ENCODE assay signal across 15 mouse cellular contexts in genomic region chr9:118700889-118701288, GRCm38 (mm10).
A peak's percentile ranks its signal among the peaks of the same experiment; 100 is the strongest.
DNase-seq lines count a peak whose midpoint lies in the region; ATAC-seq and TF ChIP-seq lines count a peak whose summit lies in the region.
"Had no signal": no experiment of that assay in that cellular context is flagged by ENCODE, and none has a peak within 500 bp of the region (broad histone marks: within the 10 kb centered on the region; RNA-seq: fewer than 3 reads in every experiment).

No protein-coding gene starts in this region.

- ATAC-seq in heart, embryonic 14.5 days (ENCODE audit: insufficient number of reproducible peaks, insufficient read depth, low FRiP score, low read depth) = peak; percentile 44; the same call in 1 of the 2 replicates
- peak; percentile 20; the same call in 1 of the 2 replicates for ATAC-seq in liver, embryonic 11.5 days (replicated peaks; ENCODE audit: low FRiP score)
- no peak for ATAC-seq in liver, postnatal 0 days
- peak; percentile 35; the same call in 1 of the 2 replicates for ATAC-seq in embryonic facial prominence, embryonic 11.5 days (replicated peaks; ENCODE audit: insufficient number of reproducible peaks, low FRiP score, low TSS enrichment, low read depth)
- ATAC-seq: forebrain, postnatal 0 days had no signal

- no peak overlapping the region for H3ac ChIP-seq in myocyte (ENCODE audit: control insufficient read depth, insufficient read length)

- no peak overlapping the region for H3K9ac ChIP-seq in heart, embryonic 14.5 days (ENCODE audit: low read length)
- H3K9ac ChIP-seq in liver, embryonic 11.5 days (ENCODE audit: low read depth, low read length) = no peak overlapping the region
- H3K9ac ChIP-seq in liver, postnatal 0 days (replicated peaks) = no peak overlapping the region
- H3K9ac ChIP-seq in embryonic facial prominence, embryonic 11.5 days (replicated peaks; ENCODE audit: low read length) = no peak overlapping the region
- H3K9ac ChIP-seq: embryonic facial prominence, embryonic 15.5 days; forebrain, postnatal 0 days; limb, embryonic 15.5 days had no signal

- WGBS in heart, embryonic 14.5 days = 10% methylated on average over 12 of the region's 12 CpGs
- WGBS in liver, embryonic 11.5 days = 36% methylated on average over 12 of the region's 12 CpGs
- WGBS in liver, postnatal 0 days (ENCODE audit: insufficient replicate concordance) = 47% methylated on average over 12 of the region's 12 CpGs
- 33% methylated on average over 12 of the region's 12 CpGs for WGBS in embryonic facial prominence, embryonic 11.5 days

- H3K4me3 ChIP-seq in heart, embryonic 14.5 days (ENCODE audit: control insufficient read depth in 1 of 2, insufficient read depth in 1 of 2, low read depth in 1 of 2, low read length in 2 of 2) = no peak overlapping the region
- no peak overlapping the region for H3K4me3 ChIP-seq in liver, embryonic 11.5 days (ENCODE audit: low read depth, low read length)
- no peak overlapping the region for H3K4me3 ChIP-seq in liver, postnatal 0 days (ENCODE audit: low read depth, low read length)
- H3K4me3 ChIP-seq in embryonic facial prominence, embryonic 11.5 days (ENCODE audit: low read depth, low read length) = no peak overlapping the region
- H3K4me3 ChIP-seq in myocyte = no peak overlapping the region
- H3K4me3 ChIP-seq: embryonic facial prominence, embryonic 15.5 days; layer of hippocampus, adult 2 months; limb, embryonic 15.5 days had no signal

- H3K27me3 ChIP-seq in heart, embryonic 14.5 days (ENCODE audit: control insufficient read depth, insufficient read depth, low read length) = no peaks in the 10 kb centered on the region
- H3K27me3 ChIP-seq in liver, embryonic 11.5 days (replicated peaks; ENCODE audit: control insufficient read depth, insufficient read depth, low read length) = no peaks in the 10 kb centered on the region
- H3K27me3 ChIP-seq in liver, postnatal 0 days (ENCODE audit: insufficient read depth, low read length) = no peaks in the 10 kb centered on the region
- H3K27me3 ChIP-seq in embryonic facial prominence, embryonic 11.5 days (ENCODE audit: control insufficient read depth, insufficient read depth, low read length) = no peaks in the 10 kb centered on the region
- no peaks in the 10 kb centered on the region for H3K27me3 ChIP-seq in myocyte (ENCODE audit: control insufficient read depth, insufficient read depth, insufficient read length)
- H3K27me3 ChIP-seq: embryonic facial prominence, embryonic 15.5 days; limb, embryonic 15.5 days had no signal

- peaks cover 12% of the 10 kb centered on the region for H3K36me3 ChIP-seq in heart, embryonic 14.5 days (ENCODE audit: control insufficient read depth, insufficient read depth, low read length)
- no peaks in the 10 kb centered on the region for H3K36me3 ChIP-seq in liver, embryonic 11.5 days (ENCODE audit: control insufficient read depth, insufficient read depth, low read length)
- H3K36me3 ChIP-seq in liver, postnatal 0 days (replicated peaks; ENCODE audit: insufficient read depth, low read length) = no peaks in the 10 kb centered on the region
- no peaks in the 10 kb centered on the region for H3K36me3 ChIP-seq in embryonic facial prominence, embryonic 11.5 days (replicated peaks; ENCODE audit: control insufficient read depth, insufficient read depth, low read depth, low read length)
- no peaks in the 10 kb centered on the region for H3K36me3 ChIP-seq in myocyte (ENCODE audit: control insufficient read depth, insufficient read depth)

- no peak for TF ChIP-seq CTCF in liver, postnatal 0 days (IDR thresholded peaks at IDR 0.05; ENCODE audit: low read depth)

- no peak for DNase-seq in heart, adult 18-20 months
- peak; percentile 38 for DNase-seq in liver, embryonic 11.5 days (ENCODE audit: low spot score)
- no peak for DNase-seq in liver, postnatal 0 days
- peak; percentile 53 for DNase-seq in embryonic facial prominence, embryonic 11.5 days (ENCODE audit: low spot score)
- no peak for DNase-seq in gastrocnemius, postnatal 25 days
- DNase-seq in gastrocnemius, adult 8-10 months (ENCODE audit: low spot score in 2 of 2) = no peak
- DNase-seq: adrenal gland, adult 8-10 months; forebrain, postnatal 0 days; heart, postnatal 10 days; thymus, postnatal 25 days had no signal

- H3K27ac ChIP-seq in heart, embryonic 14.5 days (replicated peaks in 1 of 2; ENCODE audit: control insufficient read depth in 1 of 2, insufficient read depth in 1 of 2, low read depth in 2 of 2, low read length in 2 of 2) = peak overlapping the region; percentile 48 to 54; a peak in 3 of 4 replicates
- H3K27ac ChIP-seq in liver, embryonic 11.5 days (ENCODE audit: low read depth, low read length) = no peak overlapping the region
- H3K27ac ChIP-seq in liver, postnatal 0 days (ENCODE audit: low read depth) = no peak overlapping the region
- H3K27ac ChIP-seq in embryonic facial prominence, embryonic 11.5 days (replicated peaks; ENCODE audit: low read depth, low read length) = peak overlapping the region; percentile 70
- H3K27ac ChIP-seq: embryonic facial prominence, embryonic 15.5 days; layer of hippocampus, adult 2 months; limb, embryonic 15.5 days had no signal

- TF ChIP-seq POLR2A in myocyte (IDR thresholded peaks at IDR 0.05; ENCODE audit: insufficient read length, low read depth) = no peak

- TF ChIP-seq EP300 in liver, postnatal 0 days (IDR thresholded peaks at IDR 0.05; ENCODE audit: low read depth) = no peak

- peak overlapping the region; percentile 39 for H3K4me2 ChIP-seq in heart, embryonic 14.5 days (ENCODE audit: low read length)
- H3K4me2 ChIP-seq in liver, embryonic 11.5 days = no peak overlapping the region
- no peak overlapping the region for H3K4me2 ChIP-seq in liver, postnatal 0 days (ENCODE audit: low read depth, low read length)
- no peak overlapping the region for H3K4me2 ChIP-seq in embryonic facial prominence, embryonic 11.5 days (ENCODE audit: low read depth, low read length)
- peak overlapping the region; percentile 24 for H3K4me2 ChIP-seq in myocyte (ENCODE audit: low read depth)
- H3K4me2 ChIP-seq: embryonic facial prominence, embryonic 15.5 days; limb, embryonic 15.5 days had no signal

- H3K79me2 ChIP-seq in myocyte (ENCODE audit: control insufficient read depth, insufficient read depth) = no peaks in the 10 kb centered on the region

- H3K9me3 ChIP-seq in heart, embryonic 14.5 days (ENCODE audit: control insufficient read depth, low read length) = no peaks in the 10 kb centered on the region
- H3K9me3 ChIP-seq in liver, embryonic 11.5 days (ENCODE audit: control insufficient read depth, low read length) = no peaks in the 10 kb centered on the region
- no peaks in the 10 kb centered on the region for H3K9me3 ChIP-seq in liver, postnatal 0 days (ENCODE audit: low read length)
- no peaks in the 10 kb centered on the region for H3K9me3 ChIP-seq in embryonic facial prominence, embryonic 11.5 days (replicated peaks; ENCODE audit: control insufficient read depth, low read length)
- H3K9me3 ChIP-seq: embryonic facial prominence, embryonic 15.5 days; limb, embryonic 15.5 days had no signal

- H3K4me1 ChIP-seq in heart, embryonic 14.5 days (ENCODE audit: control insufficient read depth in 2 of 2, insufficient read depth in 2 of 2, low read length in 2 of 2) = peaks cover 20% of the 10 kb centered on the region in 2 experiments
- peaks cover 17% of the 10 kb centered on the region for H3K4me1 ChIP-seq in liver, embryonic 11.5 days (replicated peaks; ENCODE audit: control insufficient read depth, insufficient read depth, low read length)
- H3K4me1 ChIP-seq in liver, postnatal 0 days (ENCODE audit: insufficient read depth) = no peaks in the 10 kb centered on the region
- H3K4me1 ChIP-seq in embryonic facial prominence, embryonic 11.5 days (ENCODE audit: control insufficient read depth, insufficient read depth, low read length) = peaks cover 5% of the 10 kb centered on the region; the same call in 1 of the 2 replicates

TF ChIP-seq in myocyte, 11 proteins besides CTCF, POLR2A, EP300 and RAD21:
- no peak for TF ChIP-seq USF1 (IDR thresholded peaks at IDR 0.05; ENCODE audit: low read depth)
- no peak for TF ChIP-seq TCF12 (IDR thresholded peaks at IDR 0.05; ENCODE audit: insufficient read depth, poor library complexity, severe bottlenecking)
- TF ChIP-seq MAX (IDR thresholded peaks at IDR 0.05; ENCODE audit: low read depth) = no peak
- TF ChIP-seq CEBPB (IDR thresholded peaks at IDR 0.05; ENCODE audit: insufficient read depth, poor library complexity, severe bottlenecking) = no peak
TF ChIP-seq in myocyte: peak in this region for 0.

Comparison
In these comparisons a context has a peak if more than half of its experiments do, and no peak if none do; other contexts are left out.
1. DNase-seq: peak in liver, embryonic 11.5 days (single experiment) and embryonic facial prominence, embryonic 11.5 days (single experiment); none in heart, adult 18-20 months (0 of 2), liver, postnatal 0 days (single experiment), gastrocnemius, postnatal 25 days (single experiment) and gastrocnemius, adult 8-10 months (0 of 2).
2. H3K27ac ChIP-seq: peak in heart, embryonic 14.5 days (2 of 2) and embryonic facial prominence, embryonic 11.5 days (single experiment); none in liver, embryonic 11.5 days (single experiment) and liver, postnatal 0 days (single experiment).
3. H3K4me2 ChIP-seq: peak in heart, embryonic 14.5 days (single experiment) and myocyte (single experiment); none in liver, embryonic 11.5 days (single experiment), liver, postnatal 0 days (single experiment) and embryonic facial prominence, embryonic 11.5 days (single experiment).